Mouse (Mus musculus) fibroblast of lung, adult 2 months (primary cell): ENCODE data around the gene Atg101.

Source experiments
- DNase-seq: peaks from one replicate; pipeline ENCODE4 v3.0.0-alpha.2; 2011; ENCODE audit warnings: low read depth

The Atg101 gene

DNA sequence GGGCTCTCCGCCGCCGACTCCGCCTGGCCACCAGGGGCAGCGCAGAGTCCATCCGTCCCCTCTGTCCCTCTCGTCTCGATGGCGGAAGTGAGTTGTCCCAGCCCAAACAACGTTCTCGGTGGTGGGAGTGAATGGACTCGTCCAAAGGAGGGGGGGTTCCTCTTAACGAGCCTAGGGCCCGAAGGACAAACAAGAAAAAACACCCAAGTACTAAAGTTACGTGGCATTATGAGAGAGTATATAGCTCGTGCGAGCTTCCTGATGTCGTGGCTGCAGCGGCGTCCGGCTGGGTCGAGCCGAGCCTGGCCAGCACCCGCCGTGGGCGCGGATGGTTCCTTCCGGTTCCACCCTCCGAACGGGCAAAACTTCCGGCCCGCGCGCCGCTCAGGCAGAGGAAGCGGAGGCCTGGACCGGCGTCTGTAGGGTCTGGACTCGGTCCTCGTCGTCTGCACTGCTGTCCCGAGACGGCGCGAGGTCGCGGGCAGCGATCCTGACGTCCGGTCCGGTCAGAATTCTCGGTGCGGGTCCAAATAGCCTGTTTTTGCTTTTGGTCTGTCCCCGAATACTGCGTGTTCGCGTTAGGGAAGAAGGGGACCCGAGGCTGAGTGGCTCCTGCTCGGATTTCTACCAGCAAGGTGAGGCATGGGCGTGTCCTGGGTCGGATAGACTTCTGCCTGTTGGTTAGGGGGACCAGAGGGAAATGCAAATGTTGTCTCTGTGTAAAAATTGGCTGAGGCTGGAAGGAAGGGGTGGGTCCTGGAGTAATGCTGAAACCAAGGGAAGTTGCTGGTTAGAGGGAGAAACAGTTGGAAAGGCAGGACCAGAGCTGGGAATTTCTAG, at the start of gene Atg101:
Gene Atg101, plus strand, starts transcription at position 362 of the 840 bp plus-strand sequence.
- peak; percentile 62 for DNase-seq

DNA sequence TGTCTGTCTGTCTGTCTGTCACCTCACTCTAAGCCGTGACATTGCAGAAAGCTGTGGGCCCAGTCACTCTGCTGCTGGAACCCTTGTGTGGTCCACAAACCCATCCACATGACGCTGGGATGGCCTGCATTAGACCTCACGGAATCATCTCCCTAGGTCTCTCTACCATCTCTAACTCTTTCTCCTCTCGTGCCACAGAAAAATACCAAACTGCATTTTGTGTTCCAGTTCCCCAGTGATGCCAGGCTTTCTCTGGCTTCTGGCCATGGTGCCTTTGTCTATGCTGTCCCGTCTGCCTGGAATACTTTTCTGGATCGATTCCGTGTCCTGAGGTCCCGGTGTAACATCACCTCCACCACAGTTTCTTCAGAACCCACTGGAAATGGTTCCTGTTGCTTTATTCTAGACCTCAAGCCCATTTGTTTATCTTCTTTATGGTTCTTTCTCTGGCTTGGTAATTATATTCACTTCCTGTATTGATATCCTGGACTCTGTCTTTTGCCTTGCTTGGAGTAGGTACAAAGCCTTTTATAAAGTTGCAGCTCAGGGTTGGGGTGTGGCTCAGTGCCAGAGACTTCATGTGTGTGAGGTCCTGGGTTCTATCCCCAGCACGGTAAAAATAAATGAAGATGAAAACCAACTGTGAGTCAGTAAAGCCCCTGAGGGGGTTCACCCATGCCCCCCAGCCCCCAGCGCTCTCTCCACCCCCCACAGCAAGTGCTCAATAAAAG, 49.3 kb upstream of the Atg101 start:
- no peak for DNase-seq

DNA sequence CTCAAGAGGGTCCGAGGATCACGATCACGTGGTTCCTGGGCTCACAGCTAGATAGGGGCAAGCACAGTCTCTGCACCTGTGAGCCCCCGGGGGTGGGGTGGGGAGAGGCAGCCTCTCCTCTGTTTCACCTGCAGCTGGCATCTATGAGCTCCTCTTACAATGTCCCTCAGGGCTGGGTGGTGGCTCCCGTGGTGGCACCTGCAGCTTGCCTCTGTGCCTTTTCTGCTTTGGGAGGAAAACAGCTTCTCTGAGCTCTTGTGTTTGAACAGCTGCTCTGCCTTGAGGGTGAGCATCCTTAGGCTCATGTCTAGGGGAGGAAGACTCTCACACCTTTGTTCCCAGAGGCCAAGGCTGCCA, 48.8 kb upstream of the Atg101 start:
- no peak for DNase-seq

DNA sequence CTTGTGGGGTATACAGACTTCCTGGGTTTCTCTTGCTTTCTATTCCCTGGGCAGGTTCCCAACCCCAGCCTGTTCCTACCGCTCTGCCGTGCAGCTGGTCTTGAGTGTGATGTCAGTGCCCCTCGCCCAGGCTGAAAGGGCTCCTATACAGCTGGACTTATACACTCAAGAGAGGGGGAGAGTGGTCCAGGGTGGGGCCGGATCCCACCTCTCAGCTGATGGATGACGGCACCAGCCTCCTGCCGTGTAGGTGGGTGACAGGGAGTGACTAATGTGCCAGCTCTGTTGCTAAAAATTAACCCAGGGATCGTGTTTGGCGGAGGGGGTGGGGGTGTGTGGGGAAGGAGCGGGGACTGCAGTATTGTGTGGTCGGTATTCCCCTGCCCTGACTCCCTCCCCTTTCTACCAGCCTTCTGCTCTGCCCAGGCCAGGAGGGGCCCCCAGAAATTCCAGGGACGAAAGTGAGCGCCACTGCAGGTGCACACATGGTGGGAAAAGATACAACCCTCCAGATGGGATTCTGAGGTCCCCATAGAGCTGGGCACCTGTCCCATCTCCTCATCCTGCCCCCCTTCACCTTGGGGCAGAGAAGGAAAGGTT, 48.2 kb upstream of the Atg101 start:
- DNase-seq: no peak

GRCm38 (mm10) chr15:101236878-101237277, 47.2 kb upstream of the Atg101 start:
- no peak for DNase-seq

GRCm38 (mm10) chr15:101238885-101239511, 45.1 kb upstream of the Atg101 start:
- DNase-seq: no peak

- DNase-seq: no peak
Measured at GRCm38 (mm10) chr15:101239821-101240220, 44.3 kb upstream of the Atg101 start.

DNA sequence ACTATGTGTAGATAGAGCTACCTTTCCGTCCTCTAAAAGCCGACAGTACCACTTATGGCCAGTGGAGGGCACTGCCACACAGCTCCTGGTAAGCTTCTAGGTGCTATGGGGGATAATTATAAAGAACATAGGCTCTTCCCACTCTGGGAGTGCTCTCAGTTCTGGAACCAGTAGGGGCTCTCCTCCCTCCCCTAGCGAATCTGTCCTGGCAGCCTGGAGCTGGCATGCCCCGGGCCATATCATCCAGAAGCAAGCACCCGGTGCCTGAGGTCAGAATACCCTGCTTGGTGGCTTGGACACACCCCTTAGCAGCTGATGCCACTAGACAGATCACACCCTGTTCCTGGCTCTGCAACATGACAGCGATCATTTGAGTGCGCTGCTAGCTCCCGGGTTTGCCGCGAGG, 43.3 kb upstream of the Atg101 start:
- DNase-seq: no peak

- DNase-seq: no peak
Measured at GRCm38 (mm10) chr15:101241236-101241635, 42.8 kb upstream of the Atg101 start.

GRCm38 (mm10) chr15:101241853-101242252, 42.2 kb upstream of the Atg101 start:
- DNase-seq: no peak

- DNase-seq: no peak
Measured at GRCm38 (mm10) chr15:101242645-101243044, 41.4 kb upstream of the Atg101 start.

DNA sequence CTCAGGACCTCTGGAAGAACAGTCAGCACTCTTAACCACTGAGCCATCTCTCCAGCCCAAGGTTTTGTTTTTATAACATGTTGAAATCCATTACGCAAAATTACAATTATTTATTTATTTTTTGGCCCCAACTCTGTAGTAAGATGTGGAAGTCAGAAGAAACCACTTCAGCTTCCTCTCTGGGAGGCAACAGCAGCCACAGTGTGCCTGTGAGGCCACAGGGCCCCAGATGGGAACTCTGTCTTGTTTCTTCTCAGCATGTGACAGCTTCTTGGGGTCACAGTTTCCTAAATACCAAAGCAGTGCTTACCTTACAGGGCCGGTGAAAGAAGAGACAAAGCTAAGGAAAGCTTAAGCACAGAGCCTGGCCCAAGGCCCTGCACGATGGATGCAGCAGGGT, 40.1 kb upstream of the Atg101 start:
- no peak for DNase-seq

- peak; percentile 97 for DNase-seq
Measured at GRCm38 (mm10) chr15:101246231-101247154, 37.6 kb upstream of the Atg101 start.

DNA sequence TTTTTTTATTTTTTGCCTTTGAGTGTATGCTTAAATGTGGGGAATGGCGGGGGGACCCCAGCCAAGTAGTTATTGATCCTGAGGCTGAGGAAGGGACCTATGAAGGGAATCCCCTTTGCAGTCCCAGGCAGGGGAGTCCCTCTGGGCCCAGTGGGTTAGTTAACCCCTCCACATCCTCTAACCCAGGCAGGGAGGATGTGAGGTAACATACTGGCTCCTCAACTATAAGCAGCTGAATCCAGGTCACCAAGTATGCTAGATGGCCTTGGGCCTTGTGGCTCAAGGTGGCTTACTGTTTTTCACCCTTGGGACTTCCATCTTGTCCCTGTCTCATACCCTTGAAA, 36.9 kb upstream of the Atg101 start:
- DNase-seq: no peak

DNA sequence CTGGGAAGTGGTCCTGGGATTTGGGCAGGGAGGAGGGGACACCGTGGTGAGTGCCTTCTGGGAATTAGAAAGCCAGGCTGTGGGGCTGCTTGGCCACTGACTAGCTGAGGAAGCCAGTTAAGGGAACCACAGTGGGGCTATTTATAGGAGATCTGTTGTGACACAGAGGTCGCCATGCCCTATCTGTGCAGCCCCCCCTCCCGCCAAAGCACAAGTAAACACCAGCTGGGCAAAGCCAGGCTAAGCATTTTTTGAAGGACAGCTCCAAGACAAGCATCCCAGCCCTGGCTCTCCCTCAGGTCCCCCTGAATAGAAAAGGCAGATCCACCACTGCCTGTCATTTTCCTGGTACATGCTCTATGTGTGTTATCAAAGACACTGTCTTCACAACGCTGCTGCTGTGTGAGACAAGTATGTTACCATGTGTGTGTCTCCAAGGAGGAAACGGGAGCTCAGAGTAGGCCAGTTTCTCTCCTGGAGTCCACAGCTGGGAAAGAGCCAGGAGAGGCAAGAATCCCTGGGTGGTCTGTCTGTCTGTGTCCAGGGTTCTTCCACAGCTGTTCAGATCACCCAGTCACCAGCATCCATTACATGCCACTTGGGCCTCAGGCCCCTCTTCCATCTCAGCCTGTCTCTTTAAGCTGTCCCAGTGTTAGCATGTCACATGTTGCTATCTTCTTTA, 35.9 kb upstream of the Atg101 start:
- no peak for DNase-seq

- no peak for DNase-seq
Measured at GRCm38 (mm10) chr15:101250220-101250800, 33.8 kb upstream of the Atg101 start.

- no peak for DNase-seq
Measured at GRCm38 (mm10) chr15:101251930-101252329, 32.1 kb upstream of the Atg101 start.

DNA sequence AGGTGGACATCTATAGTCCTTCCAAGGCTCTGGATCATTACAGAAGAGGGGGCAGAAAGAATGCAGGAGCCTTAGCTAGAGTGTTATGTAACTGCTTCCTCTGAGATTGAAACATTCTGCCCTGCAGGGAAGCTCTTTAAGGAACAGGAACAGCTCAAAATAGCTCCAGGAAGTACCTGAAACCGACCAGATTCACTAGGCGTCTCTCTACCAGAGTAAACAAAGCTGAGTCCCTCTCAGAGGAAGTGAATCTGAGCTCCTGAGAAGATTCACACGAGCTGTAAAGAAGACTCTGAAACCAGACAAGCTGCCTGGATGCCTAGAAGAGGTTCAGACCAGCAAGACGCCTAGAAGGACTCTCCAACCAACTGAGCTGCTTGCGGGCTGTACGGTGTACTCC, 31.5 kb upstream of the Atg101 start:
- DNase-seq: no peak

- no peak for DNase-seq
Measured at GRCm38 (mm10) chr15:101253563-101253885, 30.5 kb upstream of the Atg101 start.

DNA sequence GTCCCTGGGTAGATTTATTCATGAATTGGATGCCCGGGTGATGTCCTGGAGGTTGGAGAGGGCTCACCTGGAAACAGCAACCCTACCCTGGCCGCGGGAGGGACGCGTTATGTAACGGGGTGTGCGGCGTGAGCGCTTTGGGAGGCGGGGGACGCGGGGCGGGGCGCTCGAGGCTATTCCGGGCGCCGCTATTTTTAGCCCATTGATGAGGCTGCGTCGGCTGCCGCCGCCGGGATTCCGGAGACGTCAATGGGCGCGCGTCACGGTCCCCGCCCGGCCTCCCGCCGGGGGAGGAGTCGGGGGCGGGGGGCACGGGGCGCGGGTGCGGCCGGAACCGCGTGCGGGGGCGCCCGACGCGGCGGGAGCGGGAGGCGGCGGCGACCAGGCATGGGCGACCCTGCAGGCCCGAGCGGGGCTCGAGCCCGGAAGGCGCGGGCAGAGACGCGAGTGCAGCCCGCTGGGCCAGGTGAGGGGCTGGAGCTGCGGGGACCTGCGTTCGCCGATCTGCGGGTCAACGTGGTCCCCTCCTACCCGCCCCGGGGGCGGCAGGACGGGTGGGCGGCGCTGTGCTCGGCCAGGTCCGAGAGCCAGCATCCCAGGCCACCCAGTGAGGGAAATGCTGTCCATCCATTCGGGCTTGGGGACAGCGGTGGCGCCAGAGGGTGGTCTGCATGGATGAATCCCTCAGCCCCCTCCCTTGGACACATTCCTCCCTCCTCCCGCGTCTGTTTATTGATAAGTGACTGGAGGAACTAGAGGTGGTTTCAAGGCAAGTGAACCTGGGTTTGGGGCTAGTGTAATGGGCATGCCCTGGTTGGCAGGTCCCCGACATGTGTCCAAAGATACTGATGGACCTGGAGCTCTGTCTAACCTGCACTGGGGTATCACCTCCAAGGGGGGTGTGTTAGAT, 29.9 kb upstream of the Atg101 start, which contains the start of gene Nr4a1:
Gene Nr4a1, plus strand, starts transcription at position 384 of the 910 bp plus-strand sequence.
- no peak for DNase-seq
